Mouse (Mus musculus) liver, embryonic 14.5 days (tissue): ENCODE data around the gene Tsen2.

Experiments used
- CTCF ChIP-seq: IDR thresholded peaks from 2 replicates; pipeline ENCODE4 v1.5.1; 2016; ENCODE audit warnings: antibody characterized with exemption, low read depth, control low read depth
- EP300 ChIP-seq: IDR thresholded peaks from 2 replicates; pipeline ENCODE4 v1.6.1; 2016; ENCODE audit warnings: antibody characterized with exemption, low read depth

DNA sequence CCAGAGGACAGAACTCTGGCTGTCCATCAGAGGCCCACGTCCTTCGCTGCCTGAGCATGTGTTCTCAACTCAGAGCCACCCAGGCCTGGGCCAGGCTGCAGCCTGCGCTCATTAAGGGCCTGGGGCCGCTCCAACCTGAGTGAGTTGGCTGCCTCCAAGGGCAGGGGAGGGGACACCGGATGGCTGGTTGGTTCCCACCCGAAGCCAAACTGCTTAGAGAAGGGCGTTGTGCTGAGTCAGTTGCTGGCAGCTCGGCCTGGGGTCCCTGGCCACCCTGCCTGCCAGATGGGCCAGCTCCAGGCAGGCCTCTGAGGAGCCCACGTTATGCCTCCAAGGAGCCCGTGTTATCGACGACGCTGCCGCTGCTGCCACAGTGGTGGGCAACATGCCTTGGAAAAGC lies 44.9 kb upstream of the Tsen2 start:
- TF ChIP-seq CTCF (no peak), EP300 (no peak)
